Mouse (Mus musculus) lung, postnatal 0 days (tissue): ENCODE data around the gene Slc1a5. TPM values are rescaled to one million over a fixed set of nuclear protein-coding genes. Genes with fewer than 3 reads are reported as not detected.

Experiments used
- ATAC-seq: fragments of 200-750 bp; cut with Nextera tagmentation; 2 replicates; pipeline ENCODE4 v1.8.0; 2017; ENCODE audit warnings: moderate library complexity
- DNase-seq: peaks from one replicate; pipeline ENCODE4 v3.0.0-alpha.2; 2016; ENCODE audit warnings: low spot score
- H3K27ac ChIP-seq: fragments of 300-500 bp; sonication (generic); 2 replicates; pipeline ENCODE4 v1.5.1; 2014; ENCODE audit warnings: antibody characterized with exemption, mild to moderate bottlenecking, low read length, mixed read lengths
- H3K27me3 ChIP-seq: fragments of 300-500 bp; sonication (generic); replicated peaks from 2 replicates; pipeline ENCODE4 v1.6.1; 2014; ENCODE audit warnings: low read length, mixed read lengths; ENCODE audit not compliant: insufficient read depth
- H3K36me3 ChIP-seq: fragments of 300-500 bp; sonication (generic); 2 replicates; pipeline ENCODE4 v1.6.1; 2014; ENCODE audit warnings: low read length, mixed read lengths; ENCODE audit not compliant: insufficient read depth
- H3K4me1 ChIP-seq: fragments of 300-500 bp; sonication (generic); 2 replicates; pipeline ENCODE4 v1.6.1; 2014; ENCODE audit warnings: antibody characterized with exemption, low read depth, low read length, mixed read lengths; ENCODE audit not compliant: insufficient read depth
- H3K4me2 ChIP-seq: fragments of 300-500 bp; sonication (generic); replicated peaks from 2 replicates; pipeline ENCODE4 v1.6.1; 2014; ENCODE audit warnings: low read depth, mild to moderate bottlenecking, low read length, moderate library complexity, mixed read lengths
- H3K4me3 ChIP-seq: fragments of 300-500 bp; sonication (generic); 2 replicates; pipeline ENCODE4 v1.5.1; 2014; ENCODE audit warnings: low read depth, low read length
- H3K9ac ChIP-seq: fragments of 300-500 bp; sonication (generic); replicated peaks from 2 replicates; pipeline ENCODE4 v1.6.1; 2014; ENCODE audit warnings: low read depth, mild to moderate bottlenecking
- H3K9me3 ChIP-seq: fragments of 300-500 bp; sonication (generic); 2 replicates; pipeline ENCODE4 v1.6.1; 2016; ENCODE audit warnings: low read length, mixed read lengths
- CTCF ChIP-seq: IDR thresholded peaks from 2 replicates; pipeline ENCODE4 v1.5.1; 2016; ENCODE audit warnings: antibody characterized with exemption, mild to moderate bottlenecking
- EP300 ChIP-seq: IDR thresholded peaks from 2 replicates; pipeline ENCODE4 v1.6.1; 2016; ENCODE audit warnings: antibody characterized with exemption, mild to moderate bottlenecking, control low read depth
- WGBS: fragments of 180-500 bp; shearing (Covaris S2); extraction: QIAGEN DNeasy Blood & Tissue Kit; methylation state at CpG from one replicate; pipeline ENCODE4 v1.1.7; 2014; 5-methylcytosine and 5-hydroxymethylcytosine counted together
- polyA plus RNA-seq: library from polyadenylated mRNA; unstranded; fragments of >200 nt; fragmentation: Nextera tagmentation; extraction: Ambion mirVana; gene quantifications from 2 replicates; pipeline ENCODE4 v1.2.1, GENCODE M21; 2015

Slc1a5 gene
- polyA plus RNA-seq, 1 experiment from 2014 or later = 178 TPM

DNA sequence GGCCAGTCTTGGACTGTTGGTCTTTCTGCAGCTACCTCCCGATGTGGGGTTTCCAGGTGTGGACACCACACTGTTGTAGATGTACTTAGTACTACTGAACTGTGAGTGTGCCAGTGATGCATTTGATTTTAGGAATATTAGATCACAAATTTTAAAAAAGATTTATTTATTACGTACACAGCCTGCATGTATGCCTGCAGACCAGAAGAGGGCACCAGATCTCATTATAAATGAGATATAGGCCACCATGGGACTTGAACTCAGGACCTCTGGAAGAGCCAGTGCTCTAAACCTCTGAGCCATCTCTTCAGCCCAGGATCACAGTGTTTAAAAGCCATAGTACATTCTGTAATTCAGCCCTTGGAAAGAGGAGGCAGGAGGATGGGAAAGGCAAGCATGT, 31.4 kb downstream of the Slc1a5 start:
- H3K27ac ChIP-seq = no peak overlapping the region
- H3K9ac ChIP-seq = no peak overlapping the region
- no peaks in the 10 kb centered on the region for H3K9me3 ChIP-seq
- H3K4me3 ChIP-seq = no peak overlapping the region
- peak; percentile 38 for DNase-seq
- H3K27me3 ChIP-seq = no peaks in the 10 kb centered on the region
- no peaks in the 10 kb centered on the region; the same call in 1 of the 2 replicates for H3K36me3 ChIP-seq
- WGBS = 73% methylated on average over 2 of the region's 2 CpGs
- H3K4me1 ChIP-seq = peaks cover 13% of the 10 kb centered on the region; the same call in 1 of the 2 replicates
- peak; percentile 60 for TF ChIP-seq CTCF
- TF ChIP-seq EP300 = no peak
- no peak overlapping the region for H3K4me2 ChIP-seq
- no peak for ATAC-seq

DNA sequence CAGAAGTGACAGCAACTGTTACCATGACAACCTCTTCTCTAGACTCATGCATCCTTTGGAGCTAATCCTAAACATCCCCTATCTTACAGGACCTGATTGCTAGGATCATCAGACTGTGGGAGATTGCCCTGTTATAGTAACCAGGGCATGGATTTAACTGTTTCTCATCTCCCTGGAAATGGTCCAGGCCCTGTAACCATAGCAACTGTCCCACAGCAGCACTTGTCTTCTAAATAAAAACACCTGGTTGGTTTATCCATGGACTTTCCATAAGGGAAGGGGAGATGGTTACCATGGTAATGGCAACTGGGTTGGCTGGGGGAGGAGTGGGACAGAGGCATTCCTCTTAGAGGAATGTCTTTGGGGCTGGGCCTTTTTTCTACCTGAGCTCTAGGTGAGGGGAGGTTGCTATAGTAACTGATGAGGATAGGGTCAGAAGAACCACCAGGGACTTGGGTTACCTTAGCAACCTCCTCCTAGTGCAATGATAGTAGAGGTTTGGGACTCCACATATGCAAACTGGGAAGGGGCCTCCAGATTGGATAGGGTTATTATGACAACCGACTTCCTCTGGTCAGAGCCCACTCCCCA, 34.3 kb downstream of the Slc1a5 start, which contains the start of gene Strn4:
Gene Strn4 (plus strand): TSS at position 539 of the 591 bp plus-strand sequence.
- H3K4me1 ChIP-seq = peaks cover 23% of the 10 kb centered on the region; the same call in 1 of the 2 replicates
- no peak for ATAC-seq
- H3K9ac ChIP-seq = peak within 1 kb of the TSS; percentile 91
- no peaks in the 10 kb centered on the region for H3K27me3 ChIP-seq
- H3K27ac ChIP-seq = peak within 1 kb of the TSS; percentile 93
- no peaks in the 10 kb centered on the region; the same call in 1 of the 2 replicates for H3K36me3 ChIP-seq
- WGBS = 0% methylated on average over 1 of the region's 1 CpGs
- H3K9me3 ChIP-seq = no peaks in the 10 kb centered on the region
- DNase-seq = peak; percentile 25
- peak within 1 kb of the TSS; percentile 91 for H3K4me2 ChIP-seq
- peak within 1 kb of the TSS; percentile 100 for H3K4me3 ChIP-seq
- TF ChIP-seq CTCF (no peak), EP300 (no peak)

DNA sequence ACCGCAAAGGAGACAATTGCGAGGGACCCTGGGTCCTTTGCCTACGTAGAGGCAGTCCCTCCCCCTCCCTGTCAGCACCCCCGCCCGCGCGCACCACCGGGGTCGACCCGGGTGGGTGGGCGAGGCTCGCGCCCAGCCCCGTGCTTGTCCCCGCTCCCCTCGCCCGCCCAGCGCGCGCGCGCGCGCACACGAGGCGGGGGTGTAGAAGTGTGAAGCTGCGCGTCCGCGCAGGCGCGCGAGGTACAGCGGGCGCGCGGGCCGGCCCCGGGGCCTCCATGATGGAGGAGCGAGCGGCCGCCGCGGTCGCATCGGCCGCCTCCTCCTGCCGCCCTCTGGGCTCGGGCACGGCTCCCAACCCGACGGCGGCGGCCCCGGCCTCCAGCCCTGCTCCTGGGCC, 34.9 kb downstream of the Slc1a5 start:
- WGBS = 0% methylated on average over 12 of the region's 55 CpGs
- H3K27ac ChIP-seq = peak overlapping the region; percentile 93
- H3K9ac ChIP-seq = peak overlapping the region; percentile 91
- H3K27me3 ChIP-seq = no peaks in the 10 kb centered on the region
- peak overlapping the region; percentile 91 for H3K4me2 ChIP-seq
- DNase-seq (peak; percentile 85), ATAC-seq (peak; percentile 88)
- no peak for TF ChIP-seq CTCF
- TF ChIP-seq EP300 = no peak
- H3K4me1 ChIP-seq = peaks cover 21% of the 10 kb centered on the region; the same call in 1 of the 2 replicates
- H3K36me3 ChIP-seq = no peaks in the 10 kb centered on the region; the same call in 1 of the 2 replicates
- H3K4me3 ChIP-seq = peak overlapping the region; percentile 100
- H3K9me3 ChIP-seq = no peaks in the 10 kb centered on the region

DNA sequence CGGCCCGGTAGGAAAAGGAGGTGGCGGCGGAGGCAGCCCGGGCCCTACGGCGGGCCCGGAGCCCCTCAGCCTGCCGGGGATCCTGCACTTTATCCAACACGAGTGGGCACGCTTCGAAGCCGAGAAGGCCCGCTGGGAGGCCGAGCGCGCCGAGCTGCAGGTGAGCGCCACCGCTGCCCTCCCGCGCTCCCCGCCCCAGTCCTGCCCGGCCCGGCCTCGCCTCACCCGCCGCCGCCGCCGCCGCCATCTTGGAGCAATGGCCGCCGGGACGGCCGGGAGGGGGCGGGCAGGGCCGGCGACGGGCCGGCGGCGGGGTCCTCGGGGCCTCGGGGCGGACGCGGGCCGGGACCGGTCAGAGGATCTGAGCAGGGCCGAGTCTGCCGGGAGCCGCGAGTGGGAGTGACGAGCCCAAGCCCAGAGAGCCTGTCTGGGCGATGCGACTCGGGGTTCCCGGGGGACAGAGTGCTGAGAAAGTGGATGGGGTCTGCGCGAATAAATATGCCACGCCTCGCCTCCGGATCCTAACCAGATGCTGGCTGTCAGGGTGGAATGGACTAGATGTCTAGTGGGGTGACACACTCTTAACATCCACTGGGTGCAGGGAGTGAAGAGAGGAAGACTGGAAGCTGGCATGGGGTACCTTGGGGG, 35.5 kb downstream of the Slc1a5 start, which contains the start of gene Fkrp:
Gene Fkrp (minus strand): TSS at position 258 of the 648 bp plus-strand sequence.
- Histone ChIP-seq H3K4me1 (peaks cover 20% of the 10 kb centered on the region; the same call in 1 of the 2 replicates), H3K36me3 (no peaks in the 10 kb centered on the region), H3K4me2 (peak within 1 kb of the TSS; percentile 91), H3K4me3 (peak within 1 kb of the TSS; percentile 100), H3K9me3 (no peaks in the 10 kb centered on the region), H3K27ac (peak within 1 kb of the TSS; percentile 93), H3K27me3 (no peaks in the 10 kb centered on the region), H3K9ac (peak within 1 kb of the TSS; percentile 91)
- DNase-seq (peak; percentile 37), ATAC-seq (peak; percentile 81)
- TF ChIP-seq EP300 = no peak
- no peak; the same call in 1 of the 2 replicates for TF ChIP-seq CTCF
- WGBS = 2% methylated on average over 41 of the region's 64 CpGs

DNA sequence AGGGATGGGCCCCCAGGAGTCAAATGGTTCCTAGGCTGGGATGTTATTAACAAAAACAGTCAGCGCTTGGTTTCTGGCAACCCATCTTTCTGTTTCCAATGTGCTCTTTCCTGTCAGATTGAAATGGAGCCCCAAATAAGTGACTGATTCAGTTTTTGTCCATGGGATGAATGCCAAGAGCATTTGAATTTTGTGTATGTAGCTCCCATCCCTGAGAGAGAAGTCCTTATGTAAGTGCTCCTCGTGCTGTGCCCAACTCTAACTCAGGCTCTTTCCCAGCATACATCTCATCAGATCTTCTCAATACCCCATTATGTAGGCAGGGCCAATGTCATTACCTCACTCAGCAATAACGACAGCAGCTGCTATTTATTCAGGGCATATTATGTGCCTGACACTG, 36.6 kb downstream of the Slc1a5 start:
- TF ChIP-seq CTCF (no peak), EP300 (no peak)
- peaks cover 20% of the 10 kb centered on the region; the same call in 1 of the 2 replicates for H3K4me1 ChIP-seq
- H3K9me3 ChIP-seq = no peaks in the 10 kb centered on the region
- no peak for ATAC-seq
- no peak overlapping the region for H3K27ac ChIP-seq
- H3K27me3 ChIP-seq = no peaks in the 10 kb centered on the region
- peak overlapping the region; percentile 100; the same call in 1 of the 2 replicates for H3K4me3 ChIP-seq
- 21% methylated on average over 3 of the region's 3 CpGs for WGBS
- H3K9ac ChIP-seq = 0 out of 2 replicates have a peak overlapping the region, but pooled peaks have one; percentile 91
- peak overlapping the region; percentile 91 for H3K4me2 ChIP-seq
- no peaks in the 10 kb centered on the region for H3K36me3 ChIP-seq
- DNase-seq = no peak

DNA sequence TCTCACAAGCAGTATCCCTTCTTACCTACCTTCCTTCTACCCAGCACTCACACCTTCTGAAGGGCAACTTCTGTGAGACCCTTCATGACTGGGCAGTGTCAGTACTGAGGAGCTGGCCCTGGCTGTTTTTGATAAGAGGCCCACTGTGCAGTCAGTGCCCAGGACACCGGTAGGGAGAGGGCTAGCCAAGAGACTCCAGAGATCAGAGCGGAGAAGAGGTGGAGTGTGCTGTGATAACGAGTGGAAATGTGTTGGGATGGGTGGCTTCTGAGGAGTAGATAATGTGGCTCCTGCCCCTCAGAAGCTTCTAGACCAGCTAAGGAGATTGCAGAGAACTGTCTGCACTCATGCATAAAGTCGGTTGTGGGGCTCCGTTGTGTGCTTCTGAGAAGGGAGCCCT, 38.7 kb downstream of the Slc1a5 start:
- Histone ChIP-seq H3K27me3 (no peaks in the 10 kb centered on the region), H3K27ac (no peak overlapping the region), H3K4me2 (no peak overlapping the region), H3K9me3 (no peaks in the 10 kb centered on the region), H3K4me3 (no peak overlapping the region), H3K4me1 (peaks cover 20% of the 10 kb centered on the region; the same call in 1 of the 2 replicates), H3K36me3 (peaks cover 8% of the 10 kb centered on the region; the same call in 1 of the 2 replicates), H3K9ac (no peak overlapping the region)
- ATAC-seq (no peak), DNase-seq (no peak)
- 77% methylated on average over 5 of the region's 5 CpGs for WGBS
- TF ChIP-seq CTCF (no peak), EP300 (no peak)
